Mouse (Mus musculus) liver, embryonic 16.5 days (tissue): ENCODE data around the gene Btbd35f10. TPM values are rescaled to one million over a fixed set of nuclear protein-coding genes. Genes with fewer than 3 reads are reported as not detected.
"Not testable (repeated sequence)": the region's sequence is repeated elsewhere in the genome, so short reads cannot be mapped to it uniquely, and the experiment has no call there.

Source experiments
- ATAC-seq: fragments of 200-750 bp; cut with Nextera tagmentation; 2 replicates; pipeline ENCODE4 v1.8.0; 2017; ENCODE audit warnings: low read depth, mild to moderate bottlenecking, moderate number of reproducible peaks, moderate library complexity
- H3K27ac ChIP-seq: fragments of 300-500 bp; sonication (generic); 2 replicates; pipeline ENCODE4 v1.5.1; 2014; ENCODE audit warnings: mild to moderate bottlenecking, low read length
- H3K27me3 ChIP-seq: fragments of 300-500 bp; sonication (generic); 2 replicates; pipeline ENCODE4 v1.6.1; 2014; ENCODE audit warnings: low read depth, low read length, mixed read lengths; ENCODE audit not compliant: control insufficient read depth, insufficient read depth
- H3K36me3 ChIP-seq: fragments of 300-500 bp; sonication (generic); 2 replicates; pipeline ENCODE4 v1.6.1; 2014; ENCODE audit warnings: mild to moderate bottlenecking; ENCODE audit not compliant: control insufficient read depth, insufficient read depth
- H3K4me1 ChIP-seq: fragments of 300-500 bp; sonication (generic); 2 replicates; pipeline ENCODE4 v1.6.1; 2014; ENCODE audit warnings: low read depth, low read length, mixed read lengths; ENCODE audit not compliant: control insufficient read depth
- H3K4me2 ChIP-seq: fragments of 300-500 bp; sonication (generic); 2 replicates; pipeline ENCODE4 v1.6.1; 2014; ENCODE audit warnings: low read depth, low read length, mixed read lengths
- H3K4me3 ChIP-seq: fragments of 300-500 bp; sonication (generic); 2 replicates; pipeline ENCODE4 v1.5.1; 2014; ENCODE audit warnings: low read depth, mild to moderate bottlenecking, low read length
- H3K9ac ChIP-seq: fragments of 300-500 bp; sonication (generic); 2 replicates; pipeline ENCODE4 v1.6.1; 2014; ENCODE audit warnings: low read depth, low read length
- H3K9me3 ChIP-seq: fragments of 300-500 bp; sonication (generic); replicated peaks from 2 replicates; pipeline ENCODE4 v1.6.1; 2016; ENCODE audit warnings: low read length; ENCODE audit not compliant: control insufficient read depth
- WGBS: fragments of 180-500 bp; shearing (Covaris S2); extraction: QIAGEN DNeasy Blood & Tissue Kit; methylation state at CpG from one replicate; pipeline ENCODE4 v1.1.7; 2014; ENCODE audit not compliant: insufficient replicate concordance; 5-methylcytosine and 5-hydroxymethylcytosine counted together
- polyA plus RNA-seq: library from polyadenylated mRNA; unstranded; fragments of >200 nt; fragmentation: Nextera tagmentation; extraction: Ambion mirVana; gene quantifications from 2 replicates; pipeline ENCODE4 v1.2.1, GENCODE M21; 2015

Gene Btbd35f10
- polyA plus RNA-seq: not detected in 2 replicates

GRCm38 (mm10) chrX:3752785-3753184, at the start of gene Btbd35f10:
Gene Btbd35f10 (minus strand): TSS chrX:3752885.
- H3K36me3 ChIP-seq, H3K9ac ChIP-seq, H3K9me3 ChIP-seq, ATAC-seq, H3K4me3 ChIP-seq, H3K27ac ChIP-seq, H3K4me2 ChIP-seq, H3K4me1 ChIP-seq, H3K27me3 ChIP-seq: not testable (repeated sequence)
- no CpG with 5 or more reads among the region's 3 CpGs for WGBS

Other genes with a start within 250 kb of the Btbd35f10 start
- gene Btbd35f18, start 52.7 kb downstream of the Btbd35f10 start, polyA plus RNA-seq: not detected in 2 replicates
- gene Btbd35f16, start 204.1 kb upstream of the Btbd35f10 start, polyA plus RNA-seq: not detected in 2 replicates